Comparison of ENCODE assay signal across 7 mouse cellular contexts in the genomic region with DNA sequence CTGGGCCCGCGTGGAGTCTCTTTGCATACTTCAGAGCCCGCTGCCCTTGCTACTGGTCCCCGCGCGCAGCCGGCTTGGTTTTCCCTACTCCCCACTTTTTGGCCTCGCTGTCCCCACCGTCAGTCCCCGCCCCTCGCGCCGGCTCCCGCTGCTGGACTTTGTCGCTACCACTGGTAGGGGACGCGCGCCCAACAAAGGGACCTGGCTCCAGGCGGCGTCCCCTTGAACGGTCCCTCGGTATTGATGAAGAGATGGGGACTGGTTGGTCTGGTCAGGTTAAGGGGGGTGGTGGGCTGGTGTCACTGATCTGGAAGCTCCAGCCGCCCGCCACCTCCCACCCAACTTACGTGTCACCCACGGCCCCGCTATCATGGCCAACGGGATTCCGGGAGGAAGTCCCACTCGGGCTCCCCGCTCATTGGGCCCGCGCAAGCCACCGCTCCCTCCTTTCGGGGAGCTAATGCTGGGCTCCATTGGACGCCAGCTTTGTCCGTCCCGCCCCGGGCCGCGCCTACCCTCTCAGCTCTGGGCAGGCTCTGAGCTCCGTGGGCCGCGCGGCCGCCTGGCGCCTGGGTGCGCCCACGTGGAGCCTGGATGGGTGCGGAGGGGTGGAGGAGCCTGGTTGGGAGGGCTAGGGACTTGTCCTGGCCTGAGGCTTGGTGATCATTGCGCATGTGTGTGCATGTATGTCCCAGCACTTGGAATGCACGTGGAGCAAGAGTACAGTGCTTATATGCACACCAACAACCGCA. TPM values are rescaled to one million over a fixed set of nuclear protein-coding genes. Genes with fewer than 3 reads are reported as not detected.
DNase-seq lines count a peak whose midpoint lies in the region; ATAC-seq lines count a peak whose summit lies in the region.

A gene (minus strand): TSS at position 399 of the 752 bp plus-strand sequence.

- no peaks in the 10 kb centered on the region for H3K9me3 ChIP-seq in intestine, embryonic 15.5 days
- H3K9me3 ChIP-seq in midbrain, embryonic 10.5 days (replicated peaks) = no peaks in the 10 kb centered on the region

- H3K4me2 ChIP-seq in intestine, embryonic 15.5 days (replicated peaks) = peak within 1 kb of the TSS; percentile 74

- H3K27me3 ChIP-seq in intestine, embryonic 15.5 days (replicated peaks) = no peaks in the 10 kb centered on the region
- no peaks in the 10 kb centered on the region for H3K27me3 ChIP-seq in midbrain, embryonic 10.5 days (ENCODE audit: low read depth, poor library complexity, severe bottlenecking)

- intact Hi-C loops in gastrocnemius, postnatal 36 days (cut with DNase I) = no loop called here
- intact Hi-C loops in left cerebral cortex, postnatal 25 days (cut with DNase I) = loop anchor here (5.0 kb wide), 1 partner anchor 44 kb away; no protein-coding TSS in a partner anchor

- peak; percentile 98 for DNase-seq in adrenal gland, adult 2 months
- DNase-seq in embryo, embryonic 11.5 days (ENCODE audit: low read depth, low spot score) = peak; percentile 87
- peak; percentile 87 to 92 for DNase-seq in gastrocnemius, postnatal 36 days
- peak; percentile 91 to 96 for DNase-seq in left cerebral cortex, postnatal 25 days (ENCODE audit: low spot score in 2 of 2)
- peak; percentile 93 for DNase-seq in midbrain, embryonic 10.5 days (ENCODE audit: low spot score)
- peak; percentile 91 for DNase-seq in right cerebral cortex, postnatal 4 days

- H3K4me1 ChIP-seq in intestine, embryonic 15.5 days (replicated peaks) = peaks cover 16% of the 10 kb centered on the region
- H3K4me1 ChIP-seq in midbrain, embryonic 10.5 days = peaks cover 30% of the 10 kb centered on the region

- ATAC-seq in intestine, embryonic 15.5 days = peak; percentile 98

- peak within 1 kb of the TSS; percentile 84 for H3K27ac ChIP-seq in intestine, embryonic 15.5 days
- peak within 1 kb of the TSS; percentile 95 for H3K27ac ChIP-seq in midbrain, embryonic 10.5 days (replicated peaks)

- no peaks in the 10 kb centered on the region for H3K36me3 ChIP-seq in intestine, embryonic 15.5 days
- H3K36me3 ChIP-seq in midbrain, embryonic 10.5 days = peaks cover 2% of the 10 kb centered on the region; the same call in 1 of the 2 replicates

- peak within 1 kb of the TSS; percentile 72 for H3K9ac ChIP-seq in intestine, embryonic 15.5 days

- peak within 1 kb of the TSS; percentile 77 for H3K4me3 ChIP-seq in intestine, embryonic 15.5 days (replicated peaks)
- H3K4me3 ChIP-seq in midbrain, embryonic 10.5 days = peak within 1 kb of the TSS; percentile 68

- WGBS in intestine, embryonic 15.5 days = under 1% methylated on average over 53 of the region's 53 CpGs
- under 1% methylated on average over 53 of the region's 53 CpGs for WGBS in midbrain, embryonic 10.5 days

RNA-seq across cellular contexts. Expression of the gene that starts here (rescaled TPM):
- total RNA-seq in adrenal gland, adult 2 months (2021) = 10 to 100 TPM; 57.4 to 93.6 TPM
- polyA plus RNA-seq in adrenal gland, adult 2 months (2012; rRNA removed) = 75.3 and 116 TPM in 2 replicates
- 10 to 100 TPM; 10.4 to 13.6 TPM for total RNA-seq in gastrocnemius, postnatal 36 days (2021)
- 43.7 and 45.7 TPM in 2 replicates for polyA plus RNA-seq in intestine, embryonic 15.5 days (2015; fragmentation: Nextera tagmentation; extraction: Ambion mirVana)
- 10 to 100 TPM; 20.0 to 21.0 TPM for total RNA-seq in left cerebral cortex, postnatal 25 days (2021)
- 52.2 and 55.7 TPM in 2 replicates for polyA plus RNA-seq in midbrain, embryonic 10.5 days (2016; fragmentation: Nextera tagmentation; extraction: Ambion mirVana)

Comparison
In these comparisons a context has a peak if more than half of its experiments do, and no peak if none do; other contexts are left out.
1. Peak in every context shown above with its lines: DNase-seq, ATAC-seq, H3K4me3 ChIP-seq and H3K27ac ChIP-seq.